Mouse (Mus musculus): ENCODE measurements around the gene Aftph.

- TF ChIP-seq CTCF (IDR thresholded peaks at IDR 0.05; ENCODE audit: insufficient read depth, low read depth, low read length) (no peak), POLR2A (IDR thresholded peaks at IDR 0.05; ENCODE audit: insufficient read depth, low read depth, low read length) (no peak)
These were observed 2.0 kb upstream of the Aftph start for GRCm38 (mm10) chr11:20743353-20743752.
